Mouse (Mus musculus) forebrain, embryonic 15.5 days (tissue): Measurements from ENCODE around the gene Olfr1500. TPM values are rescaled to one million over a fixed set of nuclear protein-coding genes. Genes with fewer than 3 reads are reported as not detected.
"Not testable (repeated sequence)": the region's sequence is repeated elsewhere in the genome, so short reads cannot be mapped to it uniquely, and the experiment has no call there.

Source experiments
- ATAC-seq: fragments of 200-750 bp; cut with Nextera tagmentation; replicated peaks from 2 replicates; pipeline ENCODE4 v1.8.0; 2017; ENCODE audit warnings: mild to moderate bottlenecking, moderate TSS enrichment, moderate library complexity
- H3K27ac ChIP-seq: fragments of 300-500 bp; sonication (generic); replicated peaks from 2 replicates; pipeline ENCODE4 v1.5.1; 2015; ENCODE audit warnings: mild to moderate bottlenecking, inconsistent platforms
- H3K27me3 ChIP-seq: fragments of 300-500 bp; sonication (generic); 2 replicates; pipeline ENCODE4 v1.6.1; 2015; ENCODE audit warnings: inconsistent platforms
- H3K36me3 ChIP-seq: fragments of 300-500 bp; sonication (generic); 2 replicates; pipeline ENCODE4 v1.6.1; 2015; ENCODE audit warnings: mild to moderate bottlenecking, inconsistent platforms
- H3K4me1 ChIP-seq: fragments of 300-500 bp; sonication (generic); 2 replicates; pipeline ENCODE4 v1.6.1; 2015; ENCODE audit warnings: inconsistent platforms
- H3K4me2 ChIP-seq: fragments of 300-500 bp; sonication (generic); replicated peaks from 2 replicates; pipeline ENCODE4 v1.6.1; 2015; ENCODE audit warnings: mild to moderate bottlenecking, inconsistent platforms
- H3K4me3 ChIP-seq: fragments of 300-500 bp; sonication (generic); 2 replicates; pipeline ENCODE4 v1.5.1; 2015; ENCODE audit warnings: mild to moderate bottlenecking, inconsistent platforms
- H3K9ac ChIP-seq: fragments of 300-500 bp; sonication (generic); replicated peaks from 2 replicates; pipeline ENCODE4 v1.6.1; 2015; ENCODE audit warnings: mild to moderate bottlenecking, inconsistent platforms
- H3K9me3 ChIP-seq: fragments of 300-500 bp; sonication (generic); 2 replicates; pipeline ENCODE4 v1.6.1; 2016; ENCODE audit warnings: inconsistent platforms
- WGBS: fragments of 180-500 bp; shearing (Covaris S2); methylation state at CpG from one replicate; pipeline ENCODE4 v1.1.7; 2015; ENCODE audit warnings: mixed read lengths; 5-methylcytosine and 5-hydroxymethylcytosine counted together
- polyA plus RNA-seq: library from polyadenylated mRNA; unstranded; fragments of >200 nt; fragmentation: Nextera tagmentation; extraction: Ambion mirVana; gene quantifications from 2 replicates; pipeline ENCODE4 v1.2.1, GENCODE M21; 2015

The Olfr1500 gene
- polyA plus RNA-seq: not detected in 2 replicates

- H3K9ac ChIP-seq: no peak within 1 kb of the TSS
- H3K36me3 ChIP-seq: no peaks in the 10 kb centered on the region
- no peak within 1 kb of the TSS for H3K27ac ChIP-seq
- H3K4me1 ChIP-seq: no peaks in the 10 kb centered on the region
- no peak within 1 kb of the TSS for H3K4me3 ChIP-seq
- no peak for ATAC-seq
- H3K27me3 ChIP-seq: no peaks in the 10 kb centered on the region
- no peak within 1 kb of the TSS for H3K4me2 ChIP-seq
- H3K9me3 ChIP-seq: no peaks in the 10 kb centered on the region
Measured at GRCm38 (mm10) chr19:13830388-13830787, at the start of gene Olfr1500. Gene Olfr1500 (minus strand): TSS chr19:13830488.

- no peak within 1 kb of the TSS for H3K4me3 ChIP-seq
- no peaks in the 10 kb centered on the region for H3K27me3 ChIP-seq
- no peak within 1 kb of the TSS for H3K9ac ChIP-seq
- no peaks in the 10 kb centered on the region for H3K4me1 ChIP-seq
- no peak within 1 kb of the TSS for H3K27ac ChIP-seq
- WGBS: 85% methylated on average over 1 of the region's 1 CpGs
- H3K9me3 ChIP-seq: no peaks in the 10 kb centered on the region
- ATAC-seq: no peak
- no peak within 1 kb of the TSS for H3K4me2 ChIP-seq
- H3K36me3 ChIP-seq: no peaks in the 10 kb centered on the region
Measured at GRCm38 (mm10) chr19:13861495-13861894, 31.2 kb upstream of the Olfr1500 start, which contains the start of gene Olfr1502. Gene Olfr1502 (plus strand): TSS chr19:13861795.

GRCm38 (mm10) chr19:13850592-13850991, 20.3 kb upstream of the Olfr1500 start, which contains the start of gene Olfr1501:
Gene Olfr1501 (minus strand): TSS chr19:13850692.
- not testable (repeated sequence) for H3K4me1 ChIP-seq, ATAC-seq, H3K27me3 ChIP-seq, H3K4me2 ChIP-seq, H3K9ac ChIP-seq, H3K9me3 ChIP-seq, H3K27ac ChIP-seq, H3K4me3 ChIP-seq, H3K36me3 ChIP-seq

GRCm38 (mm10) chr19:13828447-13828846, 1.8 kb downstream of the Olfr1500 start:
- Histone ChIP-seq H3K4me1 (no peaks in the 10 kb centered on the region), H3K36me3 (no peaks in the 10 kb centered on the region), H3K9ac (no peak overlapping the region), H3K27ac (no peak overlapping the region), H3K27me3 (no peaks in the 10 kb centered on the region), H3K4me3 (no peak overlapping the region), H3K9me3 (no peaks in the 10 kb centered on the region), H3K4me2 (no peak overlapping the region)
- WGBS: 65% methylated on average over 3 of the region's 3 CpGs
- ATAC-seq: no peak

- 64% methylated on average over 5 of the region's 5 CpGs for WGBS
- Histone ChIP-seq H3K9ac (no peak overlapping the region), H3K36me3 (no peaks in the 10 kb centered on the region), H3K9me3 (no peaks in the 10 kb centered on the region), H3K4me3 (no peak overlapping the region), H3K27me3 (no peaks in the 10 kb centered on the region), H3K4me2 (no peak overlapping the region), H3K4me1 (no peaks in the 10 kb centered on the region), H3K27ac (no peak overlapping the region)
- no peak for ATAC-seq
Measured at GRCm38 (mm10) chr19:13820847-13821246, 9.4 kb downstream of the Olfr1500 start.

- H3K9me3 ChIP-seq: no peaks in the 10 kb centered on the region
- no peak for ATAC-seq
- no peak within 1 kb of the TSS for H3K9ac ChIP-seq
- no peaks in the 10 kb centered on the region for H3K36me3 ChIP-seq
- H3K27ac ChIP-seq: no peak within 1 kb of the TSS
- H3K4me1 ChIP-seq: no peaks in the 10 kb centered on the region
- H3K4me3 ChIP-seq: no peak within 1 kb of the TSS
- H3K4me2 ChIP-seq: no peak within 1 kb of the TSS
- no peaks in the 10 kb centered on the region for H3K27me3 ChIP-seq
Measured at GRCm38 (mm10) chr19:13819347-13819746, 10.9 kb downstream of the Olfr1500 start, which contains the start of gene Olfr1499. Gene Olfr1499 (minus strand): TSS chr19:13819447.

GRCm38 (mm10) chr19:13818827-13819226, 11.5 kb downstream of the Olfr1500 start:
- no peak overlapping the region for H3K4me3 ChIP-seq
- 35% methylated on average over 5 of the region's 5 CpGs for WGBS
- H3K27ac ChIP-seq: no peak overlapping the region
- H3K27me3 ChIP-seq: no peaks in the 10 kb centered on the region
- H3K9ac ChIP-seq: no peak overlapping the region
- H3K4me1 ChIP-seq: no peaks in the 10 kb centered on the region
- H3K36me3 ChIP-seq: no peaks in the 10 kb centered on the region
- no peaks in the 10 kb centered on the region for H3K9me3 ChIP-seq
- no peak overlapping the region for H3K4me2 ChIP-seq
- ATAC-seq: no peak

GRCm38 (mm10) chr19:13812823-13813222, 17.5 kb downstream of the Olfr1500 start:
- WGBS: 62% methylated on average over 2 of the region's 2 CpGs

GRCm38 (mm10) chr19:13805486-13805885, 24.8 kb downstream of the Olfr1500 start:
- H3K27ac ChIP-seq, H3K4me1 ChIP-seq, H3K9ac ChIP-seq, H3K4me3 ChIP-seq, H3K4me2 ChIP-seq, H3K36me3 ChIP-seq, H3K9me3 ChIP-seq, ATAC-seq, H3K27me3 ChIP-seq: not testable (repeated sequence)
- 74% methylated on average over 1 of the region's 1 CpGs for WGBS

More at GRCm38 (mm10) chr19:13812823-13813222, 17.5 kb downstream of the Olfr1500 start:
- no peak overlapping the region for H3K27ac ChIP-seq
- H3K9ac ChIP-seq: no peak overlapping the region
- no peak overlapping the region for H3K4me3 ChIP-seq
- H3K9me3 ChIP-seq: no peaks in the 10 kb centered on the region
- H3K36me3 ChIP-seq: no peaks in the 10 kb centered on the region
- H3K27me3 ChIP-seq: no peaks in the 10 kb centered on the region
- no peak for ATAC-seq
- no peaks in the 10 kb centered on the region for H3K4me1 ChIP-seq
- no peak overlapping the region for H3K4me2 ChIP-seq

GRCm38 (mm10) chr19:13798102-13798501, 32.2 kb downstream of the Olfr1500 start, which contains the start of gene Olfr1497:
Gene Olfr1497 (minus strand): TSS chr19:13798202.
- no peaks in the 10 kb centered on the region for H3K27me3 ChIP-seq
- no peak within 1 kb of the TSS for H3K9ac ChIP-seq
- no peak within 1 kb of the TSS for H3K4me2 ChIP-seq
- no peaks in the 10 kb centered on the region for H3K36me3 ChIP-seq
- H3K4me3 ChIP-seq: no peak within 1 kb of the TSS
- H3K27ac ChIP-seq: no peak within 1 kb of the TSS
- no peaks in the 10 kb centered on the region for H3K9me3 ChIP-seq
- ATAC-seq: no peak
- H3K4me1 ChIP-seq: no peaks in the 10 kb centered on the region

- Histone ChIP-seq H3K27ac (no peak within 1 kb of the TSS), H3K36me3 (no peaks in the 10 kb centered on the region), H3K4me3 (no peak within 1 kb of the TSS), H3K4me1 (no peaks in the 10 kb centered on the region), H3K9ac (no peak within 1 kb of the TSS), H3K27me3 (no peaks in the 10 kb centered on the region), H3K9me3 (no peaks in the 10 kb centered on the region), H3K4me2 (no peak within 1 kb of the TSS)
- ATAC-seq: no peak
- WGBS: 87% methylated on average over 1 of the region's 1 CpGs
Measured at GRCm38 (mm10) chr19:13777578-13777977, 52.7 kb downstream of the Olfr1500 start, which contains the start of gene Olfr1496. Gene Olfr1496 (plus strand): TSS chr19:13777878.
